Mouse (Mus musculus): ENCODE measurements at regions not wholly inside any gene's neighbourhood (a gene's known extent, or its start where the extent isn't known, plus 50 kb on each side); places are given as distances from the start of the nearest gene placed in this dataset.

- TF ChIP-seq POLR2A (IDR thresholded peaks at IDR 0.05; ENCODE audit: borderline replicate concordance, insufficient read depth, low read length) (no peak), CTCF (IDR thresholded peaks at IDR 0.05; ENCODE audit: borderline replicate concordance, insufficient read depth, low read depth, low read length) (no peak)
Observed at GRCm38 (mm10) chr1:120777468-120777867, 175.2 kb downstream of the En1 start.

Data from cerebellum, adult 2 months (tissue).